Mouse (Mus musculus) testis, adult 2 months (tissue): ENCODE results near the gene Psmb3. TPM values are rescaled to one million over a fixed set of nuclear protein-coding genes. Genes with fewer than 3 reads are reported as not detected.

Experiments
- H3K27ac ChIP-seq: fragments of 200-500 bp; 2 replicates; pipeline ENCODE4 v1.5.1; 2012; ENCODE audit warnings: low read depth, low read length; ENCODE audit not compliant: control insufficient read depth, insufficient read depth
- H3K27me3 ChIP-seq: fragments of 200-500 bp; 2 replicates; pipeline ENCODE4 v1.6.1; 2012; ENCODE audit warnings: mild to moderate bottlenecking, low read length, moderate library complexity; ENCODE audit not compliant: control insufficient read depth, insufficient read depth
- H3K36me3 ChIP-seq: fragments of 200-500 bp; 2 replicates; pipeline ENCODE4 v1.6.1; 2012; ENCODE audit warnings: mild to moderate bottlenecking, low read length; ENCODE audit not compliant: control insufficient read depth, insufficient read depth
- H3K4me1 ChIP-seq: fragments of 200-500 bp; 2 replicates; pipeline ENCODE4 v1.6.1; 2012; ENCODE audit warnings: low read length; ENCODE audit not compliant: control insufficient read depth, insufficient read depth
- H3K4me3 ChIP-seq: fragments of 200-500 bp; 2 replicates; pipeline ENCODE4 v1.5.1; 2012; ENCODE audit warnings: low read depth, mild to moderate bottlenecking, low read length, moderate library complexity, mixed read lengths; ENCODE audit not compliant: control insufficient read depth
- CTCF ChIP-seq: fragments of 200-500 bp; IDR thresholded peaks from 2 replicates; pipeline ENCODE4 v1.5.1; 2012; ENCODE audit warnings: low read depth, mild to moderate bottlenecking, inconsistent platforms, low read length, moderate library complexity; ENCODE audit not compliant: control insufficient read depth, insufficient read depth, insufficient replicate concordance
- POLR2A ChIP-seq: fragments of 200-500 bp; IDR thresholded peaks from 2 replicates; pipeline ENCODE4 v1.6.1; 2012; ENCODE audit warnings: low read depth, mild to moderate bottlenecking, inconsistent platforms, low read length, moderate library complexity; ENCODE audit not compliant: control insufficient read depth
- polyA plus RNA-seq: library from polyadenylated mRNA; depleted of rRNA; stranded (reverse); fragments of >200 nt; gene quantifications from 2 replicates; pipeline ENCODE4 v1.2.3, GENCODE M21; 2012

Psmb3 gene
- polyA plus RNA-seq, 1 experiment, result 102 TPM

DNA sequence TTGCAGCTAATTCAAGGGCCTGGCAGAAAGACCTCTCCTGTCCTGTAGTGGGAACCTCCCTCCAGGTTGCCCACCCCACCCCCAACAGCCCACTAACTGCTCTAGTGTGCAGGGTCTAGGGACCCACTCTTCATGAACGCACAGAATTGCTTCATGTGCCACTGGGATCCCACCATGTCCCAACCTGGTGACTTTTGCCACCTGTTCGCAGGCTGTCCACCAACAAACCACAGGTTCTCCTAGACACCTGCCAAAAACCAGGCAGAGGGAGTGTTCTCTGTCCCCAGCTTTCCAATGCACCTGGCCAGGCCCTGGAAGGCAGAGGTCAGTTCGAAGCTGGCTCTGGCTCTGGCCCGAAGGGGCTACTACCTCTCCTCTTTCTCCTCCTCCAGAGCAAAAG is 8.8 kb upstream of the Psmb3 start:
- TF ChIP-seq CTCF (no peak), POLR2A (no peak)
- H3K4me1 ChIP-seq, result peaks cover 18% of the 10 kb centered on the region

DNA sequence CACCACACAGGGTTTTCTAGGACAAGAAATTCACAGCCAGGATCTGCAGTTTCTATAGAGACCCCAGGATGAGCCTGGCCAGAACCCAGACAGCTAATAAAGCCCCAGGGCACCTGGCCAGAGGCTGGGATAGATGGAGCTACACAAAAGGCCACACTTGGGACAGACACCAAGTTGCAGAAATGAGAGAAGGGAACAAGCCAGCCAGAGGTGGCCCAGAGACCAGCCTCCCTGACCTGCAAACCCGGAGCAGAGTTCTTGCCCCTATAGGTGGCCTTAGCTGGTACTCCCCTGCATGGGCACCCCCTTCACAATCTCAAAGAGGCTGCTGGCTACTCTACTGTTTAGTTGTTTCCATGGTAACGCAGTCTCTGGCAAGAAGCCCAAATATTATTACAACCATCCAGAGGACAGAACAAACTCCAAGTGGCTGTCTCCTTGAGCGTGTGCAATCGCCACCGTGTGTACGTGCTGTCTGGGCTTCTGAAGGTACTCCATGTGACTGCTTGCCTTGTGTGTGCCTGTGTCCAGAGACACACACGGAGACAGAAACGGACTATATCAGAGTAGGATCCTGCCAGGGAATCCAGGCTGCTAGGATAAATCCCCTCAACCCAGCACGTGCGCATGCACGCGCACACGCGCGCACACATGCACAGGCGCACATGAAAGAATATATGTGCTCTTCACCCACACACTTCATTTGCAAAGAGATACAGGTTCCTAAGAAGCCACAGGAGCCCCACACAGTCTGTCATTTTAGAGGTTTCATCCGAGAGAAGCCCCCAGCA is 8.1 kb upstream of the Psmb3 start:
- Histone ChIP-seq H3K27me3 (no peaks in the 10 kb centered on the region), H3K36me3 (no peaks in the 10 kb centered on the region), H3K4me1 (peaks cover 20% of the 10 kb centered on the region), H3K4me3 (no peak overlapping the region), H3K27ac (no peak overlapping the region)
- TF ChIP-seq POLR2A (no peak), CTCF (no peak)

More for the DNA sequence above, 8.8 kb upstream of the Psmb3 start:
- H3K4me3 ChIP-seq, result no peak overlapping the region
- H3K36me3 ChIP-seq, result no peaks in the 10 kb centered on the region
- no peaks in the 10 kb centered on the region for H3K27me3 ChIP-seq
- no peak overlapping the region for H3K27ac ChIP-seq

DNA sequence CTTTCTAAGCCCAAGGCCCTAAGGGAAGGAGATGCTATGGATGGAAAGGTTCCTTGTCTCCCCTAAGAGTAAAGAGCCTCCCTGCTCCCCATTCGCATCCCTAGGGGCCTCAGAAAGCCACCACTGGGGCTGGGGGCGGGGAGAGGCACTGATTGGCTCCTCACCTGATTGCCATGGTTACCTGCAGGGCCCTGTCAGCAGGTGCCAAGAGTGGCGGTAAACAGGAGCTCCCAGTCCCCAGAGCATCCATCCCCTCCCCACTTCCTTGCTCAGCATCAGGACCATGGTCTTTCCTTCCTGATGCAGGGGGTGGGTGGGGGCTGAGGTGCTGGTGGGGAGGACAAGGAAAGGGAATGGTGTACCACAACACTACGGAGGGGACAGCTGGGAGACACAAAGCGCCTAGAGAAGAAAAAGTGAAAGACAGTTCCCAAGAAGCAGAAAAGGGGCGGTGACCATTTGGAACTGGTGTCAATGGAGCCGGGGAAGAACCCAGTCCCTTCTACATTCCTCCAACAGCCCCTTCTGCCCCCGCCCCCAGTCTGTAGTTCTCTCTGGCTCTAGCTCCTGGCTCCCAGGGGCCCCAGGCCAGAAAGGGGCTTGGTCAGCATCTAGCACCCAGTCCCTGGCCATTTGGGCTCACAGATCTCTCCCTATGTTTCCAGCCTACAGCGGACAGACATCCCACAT is 7.3 kb upstream of the Psmb3 start:
- TF ChIP-seq POLR2A, result no peak
- TF ChIP-seq CTCF, result no peak
- Histone ChIP-seq H3K27ac (no peak overlapping the region), H3K4me3 (no peak overlapping the region), H3K4me1 (peaks cover 25% of the 10 kb centered on the region), H3K27me3 (no peaks in the 10 kb centered on the region), H3K36me3 (no peaks in the 10 kb centered on the region)

DNA sequence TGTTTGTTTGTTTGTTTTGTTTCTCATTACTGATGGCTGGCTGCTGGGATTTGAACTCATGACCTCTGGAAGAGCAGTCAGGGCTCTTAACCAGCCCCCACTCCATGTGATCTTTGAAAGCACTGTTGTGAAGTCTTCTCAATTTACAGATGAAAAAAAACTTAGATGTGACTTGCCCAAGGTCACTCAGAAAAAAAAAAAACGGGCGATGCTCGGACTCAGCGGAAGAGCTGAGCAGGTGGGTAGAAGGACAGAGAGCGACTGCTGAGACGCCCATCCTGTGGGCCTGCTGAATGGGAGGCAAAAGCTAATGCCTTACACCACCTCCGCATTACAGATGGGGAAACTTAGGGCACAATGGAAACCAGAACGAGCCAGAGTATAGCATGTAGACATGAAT is 6.5 kb upstream of the Psmb3 start:
- H3K4me1 ChIP-seq, result peaks cover 30% of the 10 kb centered on the region
- no peaks in the 10 kb centered on the region for H3K27me3 ChIP-seq
- no peak overlapping the region for H3K4me3 ChIP-seq
- TF ChIP-seq CTCF (no peak), POLR2A (no peak)
- H3K36me3 ChIP-seq, result no peaks in the 10 kb centered on the region
- H3K27ac ChIP-seq, result no peak overlapping the region

DNA sequence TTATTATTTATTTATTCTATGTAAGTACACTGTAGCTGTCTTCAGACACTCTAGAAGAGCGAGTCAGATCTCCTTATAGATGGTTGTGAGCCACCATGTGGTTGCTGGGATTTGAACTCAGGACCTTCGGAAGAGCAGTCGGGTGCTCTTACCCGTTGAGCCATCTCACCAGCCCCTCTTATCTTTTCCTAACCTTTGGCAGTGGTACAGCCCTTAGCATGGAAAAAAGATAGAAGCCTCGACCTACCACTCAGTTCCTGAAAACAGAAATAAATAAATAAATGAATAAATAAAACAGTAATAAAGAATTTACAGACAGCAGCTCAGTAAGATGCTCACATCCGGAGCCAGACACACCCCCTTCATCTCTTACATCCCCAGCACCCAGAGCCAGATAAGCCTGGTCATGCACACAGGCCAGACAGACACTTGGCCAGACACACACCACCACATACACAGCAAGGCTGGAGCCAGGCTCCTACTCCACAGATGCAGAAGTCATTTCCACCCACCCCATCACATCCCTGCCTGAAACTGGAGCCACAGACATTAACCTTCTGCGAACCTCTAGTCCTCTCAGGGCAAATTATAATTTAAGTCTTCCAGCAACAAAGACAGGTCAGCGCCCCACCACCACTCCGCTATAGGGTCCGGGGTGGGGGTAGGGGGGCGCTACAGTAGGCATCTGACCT is 5.9 kb upstream of the Psmb3 start:
- no peaks in the 10 kb centered on the region for H3K36me3 ChIP-seq
- H3K27me3 ChIP-seq, result no peaks in the 10 kb centered on the region
- no peak for TF ChIP-seq CTCF
- TF ChIP-seq POLR2A, result no peak
- H3K4me3 ChIP-seq, result no peak overlapping the region
- peaks cover 33% of the 10 kb centered on the region for H3K4me1 ChIP-seq
- no peak overlapping the region for H3K27ac ChIP-seq

DNA sequence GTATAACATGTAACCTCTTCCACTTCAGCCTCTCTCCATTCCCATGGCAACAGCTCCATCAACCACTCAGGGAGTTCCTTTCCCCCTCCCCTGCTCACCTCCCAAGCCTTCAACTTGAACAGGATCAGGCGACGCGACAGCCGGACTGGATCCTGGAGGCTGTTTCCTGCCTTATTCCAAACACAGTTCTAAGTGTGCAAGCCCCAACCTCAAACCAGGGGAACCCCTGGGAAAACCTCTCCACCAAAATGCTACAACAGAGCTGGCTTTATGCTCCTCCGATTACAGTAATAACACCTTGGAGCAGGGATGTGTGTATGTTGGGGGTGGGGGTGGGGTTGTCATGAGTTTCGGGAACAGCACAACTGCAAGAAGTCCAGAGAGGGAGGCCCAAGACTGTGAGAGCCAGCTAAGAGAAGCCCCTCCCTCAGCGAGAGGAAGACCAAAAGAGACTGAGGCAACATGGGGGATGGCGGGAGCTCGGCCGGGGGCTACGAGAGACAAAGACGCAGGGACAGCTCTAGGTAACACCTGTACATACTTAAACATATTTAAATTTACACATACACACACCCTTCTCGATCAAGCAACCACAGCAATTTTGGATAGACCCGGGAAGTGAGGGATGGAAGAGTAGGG is 5.2 kb upstream of the Psmb3 start:
- Histone ChIP-seq H3K27me3 (no peaks in the 10 kb centered on the region), H3K4me3 (no peak overlapping the region; the same call in 1 of the 2 replicates), H3K4me1 (peaks cover 36% of the 10 kb centered on the region), H3K27ac (no peak overlapping the region), H3K36me3 (no peaks in the 10 kb centered on the region)
- no peak for TF ChIP-seq POLR2A
- TF ChIP-seq CTCF, result no peak
